Comparison of ENCODE assay signal across 8 mouse cellular contexts in the genomic region with DNA sequence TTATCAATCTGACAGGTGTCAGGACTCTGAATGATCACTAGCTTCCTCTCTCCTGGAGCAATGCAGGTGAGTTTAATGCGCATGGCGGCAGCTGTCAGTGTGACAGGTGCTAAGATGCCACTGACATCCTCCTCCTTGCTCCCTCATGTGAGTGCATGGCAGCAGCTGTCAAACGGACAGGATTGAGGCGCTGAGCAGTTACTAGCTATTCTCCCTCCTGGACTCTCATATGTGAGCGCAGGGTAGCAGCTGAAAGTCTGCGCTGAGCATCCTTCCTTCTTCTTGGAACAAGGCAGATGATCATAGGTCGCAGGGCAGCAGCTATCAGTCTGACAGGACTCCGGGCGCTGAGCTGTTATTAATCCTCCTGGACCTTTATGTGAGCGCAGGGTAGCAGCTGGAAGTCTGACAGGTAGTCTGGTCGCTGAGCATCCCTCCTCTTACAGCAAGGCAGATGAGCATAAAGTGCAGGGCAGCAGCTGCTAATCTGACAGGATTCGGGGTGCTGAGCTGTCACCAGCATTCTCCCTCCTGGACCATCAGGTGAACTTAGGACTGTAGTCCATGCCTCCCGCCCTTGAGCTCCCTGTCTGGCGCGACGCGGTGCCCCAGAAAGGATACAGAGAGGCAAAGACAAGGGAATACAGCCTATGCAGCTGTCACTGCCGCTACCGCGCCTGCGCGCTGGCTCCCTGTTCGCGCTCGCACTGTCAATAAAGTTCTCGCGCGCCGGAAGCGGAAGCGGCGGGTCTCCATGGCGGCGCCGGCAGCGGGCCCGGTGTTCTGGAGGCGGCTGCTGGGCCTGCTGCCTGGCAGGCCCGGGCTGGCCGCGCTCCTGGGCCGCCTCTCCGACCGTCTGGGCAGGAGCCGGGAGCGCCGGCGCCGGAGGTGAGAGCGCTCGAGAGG. TPM values are rescaled to one million over a fixed set of nuclear protein-coding genes. Genes with fewer than 3 reads are reported as not detected.
A peak's percentile ranks its signal among the peaks of the same experiment; 100 is the strongest.
DNase-seq lines count a peak whose midpoint lies in the region; ATAC-seq and TF ChIP-seq lines count a peak whose summit lies in the region.

Gene Pgs1, plus strand, starts transcription at position 167 of the 906 bp plus-strand sequence.

- H3K4me2 ChIP-seq in embryonic facial prominence, embryonic 13.5 days, result peak within 1 kb of the TSS; percentile 87
- peak within 1 kb of the TSS; percentile 88 for H3K4me2 ChIP-seq in limb, embryonic 14.5 days (replicated peaks; ENCODE audit: low read depth, low read length, severe bottlenecking)
- peak within 1 kb of the TSS; percentile 86 for H3K4me2 ChIP-seq in midbrain, embryonic 16.5 days (ENCODE audit: low read length)

- peaks cover 31% of the 10 kb centered on the region for H3K4me1 ChIP-seq in embryonic facial prominence, embryonic 13.5 days
- peaks cover 6% of the 10 kb centered on the region for H3K4me1 ChIP-seq in heart, adult 2 months (ENCODE audit: control insufficient read depth, insufficient read depth, low read length)
- H3K4me1 ChIP-seq in kidney, adult 2 months (ENCODE audit: control insufficient read depth, insufficient read depth, low read length), result peaks cover 15% of the 10 kb centered on the region; the same call in 1 of the 2 replicates
- H3K4me1 ChIP-seq in limb, embryonic 14.5 days (ENCODE audit: control insufficient read depth, insufficient read depth, low read length), result peaks cover 11% of the 10 kb centered on the region
- peaks cover 24% of the 10 kb centered on the region for H3K4me1 ChIP-seq in midbrain, embryonic 16.5 days (ENCODE audit: control insufficient read depth, insufficient read depth, low read length)
- H3K4me1 ChIP-seq in spleen, adult 2 months (ENCODE audit: control insufficient read depth, insufficient read depth, insufficient read length), result peaks cover 4% of the 10 kb centered on the region; the same call in 1 of the 2 replicates

- peak within 1 kb of the TSS; percentile 100 for H3K4me3 ChIP-seq in embryonic facial prominence, embryonic 13.5 days
- H3K4me3 ChIP-seq in heart, adult 2 months, result peak within 1 kb of the TSS; percentile 98
- H3K4me3 ChIP-seq in kidney, adult 2 months (ENCODE audit: insufficient read depth, low read depth, low read length), result peak within 1 kb of the TSS; percentile 95
- H3K4me3 ChIP-seq in limb, embryonic 14.5 days (replicated peaks; ENCODE audit: low read length), result peak within 1 kb of the TSS; percentile 99
- H3K4me3 ChIP-seq in midbrain, embryonic 16.5 days (ENCODE audit: low read depth, low read length), result peak within 1 kb of the TSS; percentile 96
- peak within 1 kb of the TSS; percentile 85 for H3K4me3 ChIP-seq in spleen, adult 2 months (ENCODE audit: extremely low read depth, insufficient read depth, insufficient read length)

- ATAC-seq in embryonic facial prominence, embryonic 13.5 days (ENCODE audit: insufficient number of reproducible peaks, insufficient read depth, low FRiP score, low TSS enrichment, low read depth), result peak; percentile 72
- peak; percentile 88 for ATAC-seq in limb, embryonic 14.5 days (ENCODE audit: low FRiP score, low read depth)
- peak; percentile 93 for ATAC-seq in midbrain, embryonic 16.5 days

- H3K36me3 ChIP-seq in embryonic facial prominence, embryonic 13.5 days, result no peaks in the 10 kb centered on the region
- no peaks in the 10 kb centered on the region; the same call in 1 of the 2 replicates for H3K36me3 ChIP-seq in heart, adult 2 months (ENCODE audit: control insufficient read depth, insufficient read depth, low read length)
- H3K36me3 ChIP-seq in kidney, adult 2 months (ENCODE audit: control insufficient read depth, insufficient read depth, low read length), result no peaks in the 10 kb centered on the region
- no peaks in the 10 kb centered on the region for H3K36me3 ChIP-seq in limb, embryonic 14.5 days (ENCODE audit: control insufficient read depth, insufficient read depth, low read length)
- no peaks in the 10 kb centered on the region for H3K36me3 ChIP-seq in midbrain, embryonic 16.5 days (ENCODE audit: control insufficient read depth, insufficient read depth, low read length)
- no peaks in the 10 kb centered on the region for H3K36me3 ChIP-seq in spleen, adult 2 months (ENCODE audit: control insufficient read depth, insufficient read depth, low read length)

- H3K27me3 ChIP-seq in embryonic facial prominence, embryonic 13.5 days, result no peaks in the 10 kb centered on the region
- H3K27me3 ChIP-seq in heart, adult 2 months (ENCODE audit: control insufficient read depth, insufficient read depth, low read length), result no peaks in the 10 kb centered on the region
- H3K27me3 ChIP-seq in kidney, adult 2 months (replicated peaks; ENCODE audit: control insufficient read depth, insufficient read depth, low read length), result no peaks in the 10 kb centered on the region
- no peaks in the 10 kb centered on the region for H3K27me3 ChIP-seq in limb, embryonic 14.5 days (ENCODE audit: control insufficient read depth, insufficient read depth, low read length)
- H3K27me3 ChIP-seq in midbrain, embryonic 16.5 days (ENCODE audit: control insufficient read depth, insufficient read depth, low read depth, low read length), result no peaks in the 10 kb centered on the region; the same call in 1 of the 2 replicates
- no peaks in the 10 kb centered on the region for H3K27me3 ChIP-seq in spleen, adult 2 months (ENCODE audit: control insufficient read depth, insufficient read depth, low read length)

- H3K27ac ChIP-seq in embryonic facial prominence, embryonic 13.5 days, result peak within 1 kb of the TSS; percentile 74
- peak within 1 kb of the TSS; percentile 81 for H3K27ac ChIP-seq in heart, adult 2 months
- peak within 1 kb of the TSS; percentile 67 for H3K27ac ChIP-seq in kidney, adult 2 months (ENCODE audit: insufficient read depth, low read depth, low read length)
- H3K27ac ChIP-seq in limb, embryonic 14.5 days (replicated peaks; ENCODE audit: low read depth, low read length), result peak within 1 kb of the TSS; percentile 41
- H3K27ac ChIP-seq in midbrain, embryonic 16.5 days (ENCODE audit: low read length), result peak within 1 kb of the TSS; percentile 93
- H3K27ac ChIP-seq in spleen, adult 2 months (ENCODE audit: insufficient read depth, low read length), result peak within 1 kb of the TSS; percentile 26; the same call in 1 of the 2 replicates

- peak within 1 kb of the TSS; percentile 95 for H3K9ac ChIP-seq in embryonic facial prominence, embryonic 13.5 days
- peak within 1 kb of the TSS; percentile 88 for H3K9ac ChIP-seq in heart, adult 2 months (ENCODE audit: low read depth, low read length)
- H3K9ac ChIP-seq in limb, embryonic 14.5 days (ENCODE audit: low read depth, low read length, severe bottlenecking), result peak within 1 kb of the TSS; percentile 84
- H3K9ac ChIP-seq in midbrain, embryonic 16.5 days (ENCODE audit: low read depth, low read length), result peak within 1 kb of the TSS; percentile 96

- H3K79me2 ChIP-seq in heart, adult 2 months (replicated peaks; ENCODE audit: control insufficient read depth, insufficient read depth, low read length), result peaks cover 3% of the 10 kb centered on the region; the same call in 1 of the 2 replicates

- no peaks in the 10 kb centered on the region for H3K9me3 ChIP-seq in embryonic facial prominence, embryonic 13.5 days
- H3K9me3 ChIP-seq in limb, embryonic 14.5 days (ENCODE audit: control insufficient read depth, low read length), result no peaks in the 10 kb centered on the region
- no peaks in the 10 kb centered on the region for H3K9me3 ChIP-seq in midbrain, embryonic 16.5 days (replicated peaks; ENCODE audit: control insufficient read depth, low read length, poor library complexity, severe bottlenecking)

- DNase-seq in 3T3-L1 (ENCODE audit: low read depth, low spot score), result peak; percentile 87
- DNase-seq in adrenal gland, postnatal 36 days, result peak; percentile 94 to 96
- DNase-seq in heart, adult 2 months, result peak; percentile 94 to 97
- peak; percentile 94 for DNase-seq in kidney, adult 2 months
- peak; percentile 90 for DNase-seq in limb, embryonic 14.5 days (ENCODE audit: low spot score)
- peak; percentile 69 to 89 for DNase-seq in spleen, adult 2 months (ENCODE audit: low read depth in 1 of 2, low spot score in 2 of 2)

- peak; percentile 87 for TF ChIP-seq POLR2A in heart, adult 2 months (IDR thresholded peaks at IDR 0.05; ENCODE audit: insufficient read depth, low read depth, low read length)
- no peak for TF ChIP-seq POLR2A in kidney, adult 2 months (IDR thresholded peaks at IDR 0.05; ENCODE audit: low read depth, low read length)
- 0 out of 2 replicates have a peak, but pooled peaks have one; percentile 19 for TF ChIP-seq POLR2A in limb, embryonic 14.5 days (IDR thresholded peaks at IDR 0.05; ENCODE audit: borderline replicate concordance, extremely low read depth, insufficient read depth, insufficient read length)
- TF ChIP-seq POLR2A in spleen, adult 2 months (IDR thresholded peaks at IDR 0.05; ENCODE audit: low read depth, low read length), result peak; percentile 19; the same call in 1 of the 2 replicates

- WGBS in embryonic facial prominence, embryonic 13.5 days, result 6% methylated on average over 51 of the region's 51 CpGs
- 6% methylated on average over 51 of the region's 51 CpGs for WGBS in heart, adult 2 months
- 7% methylated on average over 51 of the region's 51 CpGs for WGBS in kidney, adult 2 months
- 6% methylated on average over 43 of the region's 51 CpGs for WGBS in limb, embryonic 14.5 days
- WGBS in midbrain, embryonic 16.5 days, result 7% methylated on average over 44 of the region's 51 CpGs
- WGBS in spleen, adult 2 months, result 7% methylated on average over 51 of the region's 51 CpGs

- TF ChIP-seq EP300 in heart, adult 2 months (IDR thresholded peaks at IDR 0.05; ENCODE audit: insufficient read depth, low read depth, low read length), result peak; percentile 57; the same call in 1 of the 2 replicates

- no peak for TF ChIP-seq CTCF in heart, adult 2 months (IDR thresholded peaks at IDR 0.05)
- TF ChIP-seq CTCF in kidney, adult 2 months (conservative IDR thresholded peaks at IDR 0.05; ENCODE audit: insufficient read depth, insufficient read length, low read depth, low read length), result no peak
- TF ChIP-seq CTCF in spleen, adult 2 months (IDR thresholded peaks at IDR 0.05; ENCODE audit: extremely low read depth, insufficient read depth, insufficient read length, insufficient replicate concordance), result no peak

- intact Hi-C loops in heart, adult 2 months (cut with DNase I), result no loop called here

RNA-seq across cellular contexts. Expression of gene Pgs1, which starts in this region (rescaled TPM):
- total RNA-seq in adrenal gland, postnatal 36 days (2021), result 10 to 100 TPM; 54.7 to 58.7 TPM
- polyA plus RNA-seq in embryonic facial prominence, embryonic 13.5 days (2015; fragmentation: Nextera tagmentation; extraction: Ambion mirVana), result 37.4 and 39.5 TPM in 2 replicates
- total RNA-seq in heart, adult 2 months (2021), result 10 to 100 TPM; 17.9 to 18.1 TPM
- 21.8 and 26.5 TPM in 2 replicates for polyA plus RNA-seq in heart, adult 2 months (2012; rRNA removed)
- polyA plus RNA-seq in kidney, adult 2 months (2012; rRNA removed), result 29.7 and 30.4 TPM in 2 replicates
- 36.2 and 41.7 TPM in 2 replicates for polyA plus RNA-seq in limb, embryonic 14.5 days (2012; rRNA removed)
- 30.5 and 35.9 TPM in 2 replicates for polyA plus RNA-seq in limb, embryonic 14.5 days (2014; fragmentation: Nextera tagmentation; extraction: Ambion mirVana)
- 61.2 and 62.1 TPM in 2 replicates for polyA plus RNA-seq in midbrain, embryonic 16.5 days (2015; fragmentation: Nextera tagmentation; extraction: Ambion mirVana)
- 35.6 and 43.7 TPM in 2 replicates for polyA plus RNA-seq in spleen, adult 2 months (2012; rRNA removed)

Comparison
In these comparisons a context has a peak if more than half of its experiments do, and no peak if none do; other contexts are left out.
1. Peak in every context shown above with its lines: DNase-seq, ATAC-seq, H3K4me3 ChIP-seq and H3K27ac ChIP-seq.
2. H3K27ac ChIP-seq: peak in every context shown above with its lines; median percentile 93 in midbrain, embryonic 16.5 days; 81 in heart, adult 2 months; 74 in embryonic facial prominence, embryonic 13.5 days; 67 in kidney, adult 2 months; 41 in limb, embryonic 14.5 days; 26 in spleen, adult 2 months.